Mouse (Mus musculus): Measurements from ENCODE around the gene Dusp13. TPM values are rescaled to one million over a fixed set of nuclear protein-coding genes. Genes with fewer than 3 reads are reported as not detected.

Dusp13 gene
- polyA plus RNA-seq, 1 experiment from 2014 or later = 0.17 TPM

DNA sequence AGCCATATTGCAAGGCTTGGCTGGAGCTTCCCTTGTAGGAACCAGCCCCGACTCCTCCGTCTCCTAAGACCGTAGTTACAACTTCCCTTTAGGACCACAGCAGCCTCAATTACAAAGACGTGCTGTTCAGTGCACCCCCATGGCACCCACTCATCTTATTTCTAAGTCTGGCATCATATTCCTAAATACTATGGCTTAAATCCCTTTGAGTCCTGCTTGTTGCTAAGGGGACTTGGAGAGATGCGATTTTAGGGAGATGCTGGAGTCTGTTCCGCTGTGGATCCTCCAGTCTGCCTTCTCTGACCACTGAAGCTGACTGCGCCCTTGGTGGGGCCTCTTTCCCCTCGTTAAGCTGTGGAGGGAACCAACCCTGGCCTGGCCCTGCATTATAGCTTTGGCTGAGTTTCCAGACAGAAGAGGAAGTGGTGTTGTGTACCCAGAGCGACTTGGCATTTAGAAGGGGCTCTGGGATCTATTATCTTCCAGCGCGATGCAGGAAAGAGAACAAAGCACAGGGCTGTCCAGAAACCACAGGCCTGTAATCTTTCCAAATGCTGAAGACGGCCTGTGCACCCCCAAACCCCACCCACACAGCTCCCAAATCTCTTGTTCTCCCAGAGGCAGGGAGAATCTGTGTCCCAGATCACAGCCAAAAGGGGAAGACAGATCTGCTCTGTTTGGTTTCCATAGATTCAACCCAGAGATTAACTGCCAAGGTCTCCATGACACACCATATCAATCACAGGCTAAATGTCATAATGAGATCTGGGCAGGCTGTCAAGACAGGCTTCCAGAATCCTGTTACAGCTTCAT, 44.0 kb downstream of the Dusp13 start:
- H3K36me3 ChIP-seq (ENCODE audit: insufficient read depth, low read length) = no peaks in the 10 kb centered on the region
- no peaks in the 10 kb centered on the region for H3K27me3 ChIP-seq (ENCODE audit: insufficient read depth, low read length)
- peak; percentile 27; the same call in 1 of the 2 replicates for ATAC-seq (ENCODE audit: low FRiP score, low TSS enrichment)
- no peak overlapping the region for H3K9ac ChIP-seq (replicated peaks; ENCODE audit: low read length)
- 65% methylated on average over 12 of the region's 12 CpGs for WGBS
- no peaks in the 10 kb centered on the region; the same call in 1 of the 2 replicates for H3K9me3 ChIP-seq (ENCODE audit: low read length)
- H3K4me1 ChIP-seq (ENCODE audit: insufficient read depth, low read length) = peaks cover 7% of the 10 kb centered on the region
- H3K27ac ChIP-seq (ENCODE audit: low read length) = 0 out of 2 replicates have a peak overlapping the region, but pooled peaks have one; percentile 25
- no peak overlapping the region for H3K4me3 ChIP-seq (ENCODE audit: low read length)
- no peak overlapping the region for H3K4me2 ChIP-seq (replicated peaks; ENCODE audit: low read depth, low read length)

DNA sequence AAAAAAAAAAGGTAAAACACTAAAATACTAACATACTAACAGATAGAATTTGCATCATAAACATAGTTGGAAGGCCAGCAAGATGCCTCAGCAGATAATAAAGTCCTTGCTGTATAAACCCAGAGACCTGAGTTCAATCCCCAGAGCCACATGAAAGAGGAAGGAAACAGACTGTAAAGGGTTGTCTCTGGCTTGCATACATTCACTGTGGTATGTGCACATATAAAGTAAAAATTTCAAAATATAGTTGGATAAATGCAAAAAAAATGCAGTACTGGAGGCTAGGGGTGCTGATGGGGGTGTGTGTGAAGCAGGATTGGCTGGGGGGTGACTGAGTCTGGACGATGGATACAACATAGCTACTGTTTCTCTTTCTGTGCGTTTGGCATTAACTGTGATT, 45.5 kb downstream of the Dusp13 start:
- WGBS = 86% methylated on average over 2 of the region's 2 CpGs
- Histone ChIP-seq H3K27ac (ENCODE audit: low read length) (no peak overlapping the region), H3K27me3 (ENCODE audit: insufficient read depth, low read length) (no peaks in the 10 kb centered on the region), H3K4me3 (ENCODE audit: low read length) (no peak overlapping the region), H3K4me1 (ENCODE audit: insufficient read depth, low read length) (peaks cover 7% of the 10 kb centered on the region), H3K4me2 (replicated peaks; ENCODE audit: low read depth, low read length) (no peak overlapping the region), H3K36me3 (ENCODE audit: insufficient read depth, low read length) (no peaks in the 10 kb centered on the region), H3K9ac (replicated peaks; ENCODE audit: low read length) (no peak overlapping the region), H3K9me3 (ENCODE audit: low read length) (no peaks in the 10 kb centered on the region; the same call in 1 of the 2 replicates)
- ATAC-seq (ENCODE audit: low FRiP score, low TSS enrichment) = no peak

DNA sequence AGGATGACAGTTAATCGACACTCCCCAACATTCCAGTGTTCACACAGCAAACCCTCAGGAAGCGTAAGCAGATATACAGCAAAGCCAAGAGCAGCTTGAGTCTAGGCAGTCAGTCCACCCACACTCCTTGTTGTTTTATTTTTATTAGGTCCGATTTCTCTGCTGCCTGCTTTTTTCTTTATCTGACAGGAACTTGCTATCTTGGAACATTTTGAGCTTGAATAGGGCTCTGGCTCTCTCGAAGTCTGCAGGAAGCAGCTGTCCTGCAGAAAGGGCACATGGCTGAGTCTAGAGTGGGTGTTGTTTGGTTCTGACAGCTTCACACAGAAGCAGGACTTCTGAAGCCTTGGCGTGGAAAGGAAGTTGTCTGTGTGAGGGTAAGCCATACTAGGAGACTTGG, 47.7 kb downstream of the Dusp13 start:
- Histone ChIP-seq H3K9me3 (ENCODE audit: low read length) (no peaks in the 10 kb centered on the region; the same call in 1 of the 2 replicates), H3K4me2 (replicated peaks; ENCODE audit: low read depth, low read length) (no peak overlapping the region), H3K4me3 (ENCODE audit: low read length) (no peak overlapping the region), H3K27me3 (ENCODE audit: insufficient read depth, low read length) (no peaks in the 10 kb centered on the region), H3K9ac (replicated peaks; ENCODE audit: low read length) (no peak overlapping the region; the same call in 1 of the 2 replicates), H3K4me1 (ENCODE audit: insufficient read depth, low read length) (peaks cover 7% of the 10 kb centered on the region), H3K36me3 (ENCODE audit: insufficient read depth, low read length) (no peaks in the 10 kb centered on the region), H3K27ac (ENCODE audit: low read length) (peak overlapping the region; percentile 1; the same call in 1 of the 2 replicates)
- ATAC-seq (ENCODE audit: low FRiP score, low TSS enrichment) = peak; percentile 12; the same call in 1 of the 2 replicates
- 15% methylated on average over 5 of the region's 5 CpGs for WGBS

DNA sequence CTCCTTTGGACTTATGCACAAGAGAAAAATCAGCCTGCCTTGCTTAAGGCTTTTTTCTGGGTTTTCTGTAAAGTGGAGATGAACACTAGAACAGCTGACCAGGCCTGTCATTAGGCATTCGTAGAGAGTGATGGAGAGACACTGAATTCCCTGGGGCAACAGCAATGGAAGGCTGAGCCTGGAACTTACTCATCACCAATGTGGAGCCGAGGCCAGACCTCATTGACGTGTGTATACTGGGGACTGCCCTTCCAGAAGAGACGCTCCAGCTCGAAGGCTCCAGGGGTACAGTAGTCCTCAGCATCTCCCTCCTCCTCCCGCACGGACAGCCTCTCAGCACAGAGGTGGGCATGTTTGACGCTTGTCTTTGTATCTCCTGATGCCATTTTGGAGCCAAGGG, 48.3 kb downstream of the Dusp13 start:
- 94% methylated on average over 8 of the region's 8 CpGs for WGBS
- no peaks in the 10 kb centered on the region; the same call in 1 of the 2 replicates for H3K9me3 ChIP-seq (ENCODE audit: low read length)
- H3K4me2 ChIP-seq (replicated peaks; ENCODE audit: low read depth, low read length) = no peak overlapping the region
- H3K36me3 ChIP-seq (ENCODE audit: insufficient read depth, low read length) = no peaks in the 10 kb centered on the region
- peaks cover 7% of the 10 kb centered on the region for H3K4me1 ChIP-seq (ENCODE audit: insufficient read depth, low read length)
- H3K9ac ChIP-seq (replicated peaks; ENCODE audit: low read length) = no peak overlapping the region
- ATAC-seq (ENCODE audit: low FRiP score, low TSS enrichment) = no peak
- H3K27ac ChIP-seq (ENCODE audit: low read length) = no peak overlapping the region
- no peak overlapping the region for H3K4me3 ChIP-seq (ENCODE audit: low read length)
- H3K27me3 ChIP-seq (ENCODE audit: insufficient read depth, low read length) = no peaks in the 10 kb centered on the region

DNA sequence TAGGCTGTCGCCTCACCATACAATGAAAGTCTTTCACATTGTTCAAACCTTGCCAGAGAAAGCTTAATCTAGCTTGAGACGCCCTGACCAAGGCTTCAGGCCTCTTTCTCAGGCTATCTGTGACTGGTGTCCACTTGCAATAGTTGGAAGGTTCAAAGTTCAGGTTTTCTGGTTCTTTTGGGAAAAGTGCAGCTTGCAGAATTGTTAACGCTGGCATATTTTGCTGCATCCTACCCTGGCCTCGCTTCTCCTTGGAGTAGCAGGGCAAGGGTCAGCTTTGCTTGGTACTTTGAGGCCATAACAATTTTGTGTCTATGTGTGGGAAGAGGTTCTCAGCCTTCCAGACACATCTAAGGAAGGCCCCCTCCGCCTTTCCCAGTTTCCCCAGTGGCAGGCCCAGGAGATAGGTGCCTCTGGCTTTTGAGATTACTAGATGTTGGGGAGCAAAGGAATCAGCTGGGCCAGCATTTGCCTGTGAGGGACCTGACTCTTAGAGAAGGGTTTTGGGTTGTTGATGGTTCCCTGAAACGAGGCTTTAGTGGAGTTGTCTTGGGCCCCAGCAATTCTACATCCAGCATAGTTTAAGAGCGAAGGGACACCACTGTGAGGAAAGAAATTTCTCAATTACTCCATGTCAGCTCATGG, 54.7 kb downstream of the Dusp13 start:
- no peaks in the 10 kb centered on the region for H3K36me3 ChIP-seq (ENCODE audit: insufficient read depth, low read length)
- WGBS = 84% methylated on average over 7 of the region's 7 CpGs

DNA sequence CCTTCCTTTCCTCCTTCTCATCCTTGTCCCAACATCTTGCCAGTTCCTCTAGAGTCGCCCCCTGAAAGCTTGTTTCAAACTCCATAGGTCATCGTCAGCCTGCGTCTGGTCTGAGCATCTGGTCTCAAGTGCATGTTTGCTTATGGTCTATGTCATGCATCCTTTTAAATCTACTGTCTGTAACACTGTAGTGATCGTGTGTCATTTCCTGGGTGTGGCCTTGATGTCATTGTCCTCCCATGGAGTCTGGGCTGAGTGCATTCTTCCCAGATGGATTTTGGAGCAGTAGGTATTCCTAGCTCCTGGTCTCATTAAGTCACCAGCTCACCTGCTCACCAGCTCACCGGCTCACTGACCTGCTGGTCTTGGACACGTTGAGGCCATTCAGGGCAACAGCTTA, 56.0 kb downstream of the Dusp13 start:
- Histone ChIP-seq H3K27ac (ENCODE audit: low read length) (no peak overlapping the region), H3K9ac (replicated peaks; ENCODE audit: low read length) (no peak overlapping the region), H3K4me1 (ENCODE audit: insufficient read depth, low read length) (no peaks in the 10 kb centered on the region), H3K36me3 (ENCODE audit: insufficient read depth, low read length) (no peaks in the 10 kb centered on the region), H3K27me3 (ENCODE audit: insufficient read depth, low read length) (no peaks in the 10 kb centered on the region), H3K9me3 (ENCODE audit: low read length) (peaks cover 5% of the 10 kb centered on the region), H3K4me2 (replicated peaks; ENCODE audit: low read depth, low read length) (no peak overlapping the region), H3K4me3 (ENCODE audit: low read length) (no peak overlapping the region)
- no peak for ATAC-seq (ENCODE audit: low FRiP score, low TSS enrichment)
- 69% methylated on average over 6 of the region's 6 CpGs for WGBS

More for the DNA sequence above, 54.7 kb downstream of the Dusp13 start:
- Histone ChIP-seq H3K4me3 (ENCODE audit: low read length) (no peak overlapping the region), H3K4me1 (ENCODE audit: insufficient read depth, low read length) (no peaks in the 10 kb centered on the region), H3K27me3 (ENCODE audit: insufficient read depth, low read length) (no peaks in the 10 kb centered on the region), H3K9ac (replicated peaks; ENCODE audit: low read length) (no peak overlapping the region), H3K4me2 (replicated peaks; ENCODE audit: low read depth, low read length) (no peak overlapping the region), H3K27ac (ENCODE audit: low read length) (no peak overlapping the region), H3K9me3 (ENCODE audit: low read length) (peaks cover 5% of the 10 kb centered on the region)
- ATAC-seq (ENCODE audit: low FRiP score, low TSS enrichment) = no peak

DNA sequence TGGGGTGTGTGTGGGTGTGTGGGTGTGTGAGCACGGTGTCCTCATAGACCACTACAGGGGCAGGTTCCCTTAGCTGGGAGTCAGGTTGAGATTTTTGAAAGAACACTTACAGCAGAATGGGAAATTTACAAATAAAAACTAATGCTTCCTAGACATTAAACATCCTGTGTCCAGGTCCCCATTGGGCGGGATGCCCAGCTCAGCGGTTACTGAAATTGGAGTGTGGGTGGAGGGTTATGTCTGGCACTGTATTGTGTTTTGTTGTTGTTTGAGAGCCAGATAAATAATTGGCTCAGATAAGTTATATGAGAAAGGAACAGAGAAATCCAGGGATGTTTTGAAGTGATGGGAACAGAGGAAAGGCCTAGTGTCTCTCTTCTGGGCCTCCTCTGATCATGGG, 59.9 kb downstream of the Dusp13 start:
- no peak overlapping the region for H3K4me2 ChIP-seq (replicated peaks; ENCODE audit: low read depth, low read length)
- WGBS = 72% methylated on average over 3 of the region's 3 CpGs
- no peak overlapping the region for H3K27ac ChIP-seq (ENCODE audit: low read length)
- H3K9me3 ChIP-seq (ENCODE audit: low read length) = peaks cover 5% of the 10 kb centered on the region
- H3K4me1 ChIP-seq (ENCODE audit: insufficient read depth, low read length) = peaks cover 8% of the 10 kb centered on the region; the same call in 1 of the 2 replicates
- H3K36me3 ChIP-seq (ENCODE audit: insufficient read depth, low read length) = no peaks in the 10 kb centered on the region
- no peaks in the 10 kb centered on the region for H3K27me3 ChIP-seq (ENCODE audit: insufficient read depth, low read length)
- no peak overlapping the region for H3K9ac ChIP-seq (replicated peaks; ENCODE audit: low read length)
- H3K4me3 ChIP-seq (ENCODE audit: low read length) = no peak overlapping the region
- ATAC-seq (ENCODE audit: low FRiP score, low TSS enrichment) = no peak

DNA sequence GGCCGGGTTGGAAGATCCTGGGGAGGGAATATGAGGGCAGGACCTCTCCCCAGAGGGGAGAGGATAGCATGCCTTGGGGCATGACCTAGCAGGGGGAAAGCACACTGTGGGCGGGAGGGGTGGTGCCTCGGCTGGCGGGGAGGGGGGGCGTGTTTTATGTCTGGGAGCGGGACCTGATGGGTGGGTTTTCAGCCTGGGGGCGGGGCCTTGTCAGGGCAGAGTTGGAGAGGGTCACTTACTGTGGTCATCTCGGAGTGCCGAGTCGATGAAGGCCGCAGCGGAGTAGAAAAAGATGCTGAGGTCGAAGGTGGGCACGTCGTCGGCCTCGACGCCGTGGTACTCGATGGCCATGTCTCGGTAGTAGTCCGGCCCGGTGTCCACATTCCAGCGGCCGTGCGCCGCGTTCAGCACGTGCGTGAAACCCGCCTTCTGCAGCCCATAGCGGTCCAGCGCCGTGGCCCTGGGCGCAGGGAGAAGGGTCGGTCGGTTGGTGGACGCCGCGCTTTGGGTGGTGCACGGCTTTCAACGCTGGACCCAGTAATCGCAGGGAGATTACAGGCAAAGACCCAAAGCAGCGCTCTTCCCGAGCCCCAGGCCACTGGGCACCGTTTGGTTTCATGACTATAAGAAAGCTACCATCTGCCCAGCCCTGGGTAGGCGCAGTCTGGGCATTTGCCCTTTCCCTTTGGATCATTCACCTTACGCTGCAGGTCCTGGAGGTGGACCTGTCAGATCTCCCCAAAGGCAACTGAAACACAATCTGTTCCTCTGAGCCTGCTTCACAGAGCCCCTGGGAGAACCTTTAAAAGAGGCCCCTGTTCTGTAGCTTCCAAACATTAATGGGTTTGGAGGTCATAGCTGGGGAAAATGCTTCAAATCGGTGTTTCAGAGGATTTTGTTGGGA, 64.4 kb downstream of the Dusp13 start:
- Histone ChIP-seq H3K9ac (replicated peaks; ENCODE audit: low read length) (peak overlapping the region; percentile 49), H3K4me2 (replicated peaks; ENCODE audit: low read depth, low read length) (peak overlapping the region; percentile 68), H3K4me3 (ENCODE audit: low read length) (peak overlapping the region; percentile 44), H3K4me1 (ENCODE audit: insufficient read depth, low read length) (peaks cover 17% of the 10 kb centered on the region), H3K27ac (ENCODE audit: low read length) (no peak overlapping the region), H3K36me3 (ENCODE audit: insufficient read depth, low read length) (no peaks in the 10 kb centered on the region), H3K9me3 (ENCODE audit: low read length) (no peaks in the 10 kb centered on the region), H3K27me3 (ENCODE audit: insufficient read depth, low read length) (no peaks in the 10 kb centered on the region)
- 8% methylated on average over 46 of the region's 49 CpGs for WGBS
- peak; percentile 53; the same call in 1 of the 2 replicates for ATAC-seq (ENCODE audit: low FRiP score, low TSS enrichment)

DNA sequence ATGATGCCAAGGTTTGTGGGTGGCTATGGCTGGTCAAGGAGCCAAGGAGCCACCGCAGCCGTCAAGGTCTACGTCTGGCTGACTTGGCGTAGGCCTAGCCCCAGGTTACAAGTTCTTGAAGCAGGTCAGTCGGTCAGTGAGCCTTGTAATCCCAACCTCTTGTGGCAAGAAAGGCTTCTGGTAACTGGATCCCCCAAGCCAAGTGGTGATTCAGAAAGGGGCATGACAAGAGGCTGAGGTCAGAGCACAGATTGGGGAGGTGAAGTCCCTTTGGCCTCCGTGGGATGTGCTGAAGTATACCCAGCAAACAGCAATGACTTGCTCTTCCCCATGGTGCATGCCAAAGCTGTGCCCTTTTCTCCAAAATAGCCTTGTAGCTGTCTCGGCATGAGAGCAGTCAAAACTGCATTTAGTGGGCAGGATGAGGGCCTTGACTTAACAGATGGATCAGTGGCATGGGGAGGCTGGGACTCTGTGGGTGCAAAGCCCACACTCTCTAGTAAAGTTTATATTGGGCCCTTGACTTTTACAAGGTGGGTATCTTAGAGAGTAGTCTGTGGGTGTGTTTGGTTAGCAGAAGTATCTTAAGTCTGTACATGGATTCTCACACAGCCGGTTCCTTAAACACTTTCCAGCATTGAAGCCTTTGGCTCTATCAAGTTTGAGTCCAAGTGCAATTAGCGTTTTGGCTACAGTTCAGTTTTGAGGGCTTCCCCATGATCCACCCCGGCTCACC, 65.4 kb downstream of the Dusp13 start:
- no peaks in the 10 kb centered on the region for H3K36me3 ChIP-seq (ENCODE audit: insufficient read depth, low read length)
- H3K4me1 ChIP-seq (ENCODE audit: insufficient read depth, low read length) = peaks cover 17% of the 10 kb centered on the region
- H3K9me3 ChIP-seq (ENCODE audit: low read length) = no peaks in the 10 kb centered on the region
- WGBS = 73% methylated on average over 10 of the region's 10 CpGs
- H3K27ac ChIP-seq (ENCODE audit: low read length) = no peak overlapping the region
- H3K4me3 ChIP-seq (ENCODE audit: low read length) = no peak overlapping the region
- ATAC-seq (ENCODE audit: low FRiP score, low TSS enrichment) = no peak
- H3K27me3 ChIP-seq (ENCODE audit: insufficient read depth, low read length) = no peaks in the 10 kb centered on the region
- no peak overlapping the region for H3K9ac ChIP-seq (replicated peaks; ENCODE audit: low read length)
- H3K4me2 ChIP-seq (replicated peaks; ENCODE audit: low read depth, low read length) = no peak overlapping the region

Measured in kidney, embryonic 16.5 days (tissue).